Mouse (Mus musculus): ENCODE data around the gene Gsn. TPM values are rescaled to one million over a fixed set of nuclear protein-coding genes. Genes with fewer than 3 reads are reported as not detected.
A peak's percentile ranks its signal among the peaks of the same experiment; 100 is the strongest.

The Gsn gene
- polyA plus RNA-seq, 1 experiment, result 183 TPM

- no peak overlapping the region for H3K27ac ChIP-seq (ENCODE audit: insufficient read depth, low read length)
- peak; percentile 50 to 77 for DNase-seq (ENCODE audit: low read depth in 1 of 2, low spot score in 2 of 2)
- H3K27me3 ChIP-seq (ENCODE audit: control insufficient read depth, insufficient read depth, low read length), result no peaks in the 10 kb centered on the region
- no peak for TF ChIP-seq POLR2A (IDR thresholded peaks at IDR 0.05; ENCODE audit: low read depth, low read length)
- TF ChIP-seq CTCF (IDR thresholded peaks at IDR 0.05; ENCODE audit: extremely low read depth, insufficient read depth, insufficient read length, insufficient replicate concordance), result peak; percentile 98; the same call in 1 of the 2 replicates
- H3K4me3 ChIP-seq (ENCODE audit: extremely low read depth, insufficient read depth, insufficient read length), result no peak overlapping the region
- H3K36me3 ChIP-seq (ENCODE audit: control insufficient read depth, insufficient read depth, low read length), result peaks cover 6% of the 10 kb centered on the region
- 31% methylated on average over 15 of the region's 15 CpGs for WGBS
- no peaks in the 10 kb centered on the region for H3K4me1 ChIP-seq (ENCODE audit: control insufficient read depth, insufficient read depth, insufficient read length)
Observed at GRCm38 (mm10) chr2:35297703-35298332, 41.6 kb downstream of the Gsn start.

- no peaks in the 10 kb centered on the region for H3K27me3 ChIP-seq (ENCODE audit: control insufficient read depth, insufficient read depth, low read length)
- no peak overlapping the region for H3K4me3 ChIP-seq (ENCODE audit: extremely low read depth, insufficient read depth, insufficient read length)
- H3K4me1 ChIP-seq (ENCODE audit: control insufficient read depth, insufficient read depth, insufficient read length), result no peaks in the 10 kb centered on the region
- WGBS, result 67% methylated on average over 2 of the region's 2 CpGs
- H3K36me3 ChIP-seq (ENCODE audit: control insufficient read depth, insufficient read depth, low read length), result peaks cover 11% of the 10 kb centered on the region
- no peak for TF ChIP-seq POLR2A (IDR thresholded peaks at IDR 0.05; ENCODE audit: low read depth, low read length)
- DNase-seq (ENCODE audit: low read depth in 1 of 2, low spot score in 2 of 2), result no peak
- H3K27ac ChIP-seq (ENCODE audit: insufficient read depth, low read length), result no peak overlapping the region
Observed at GRCm38 (mm10) chr2:35299437-35299836, 43.3 kb downstream of the Gsn start.

- WGBS, result 88% methylated on average over 13 of the region's 13 CpGs
- DNase-seq (ENCODE audit: low read depth in 1 of 2, low spot score in 2 of 2), result no peak
- no peaks in the 10 kb centered on the region for H3K4me1 ChIP-seq (ENCODE audit: control insufficient read depth, insufficient read depth, insufficient read length)
- peak overlapping the region; percentile 13; the same call in 1 of the 2 replicates for H3K27ac ChIP-seq (ENCODE audit: insufficient read depth, low read length)
- H3K27me3 ChIP-seq (ENCODE audit: control insufficient read depth, insufficient read depth, low read length), result no peaks in the 10 kb centered on the region
- TF ChIP-seq POLR2A (IDR thresholded peaks at IDR 0.05; ENCODE audit: low read depth, low read length) (no peak), CTCF (IDR thresholded peaks at IDR 0.05; ENCODE audit: extremely low read depth, insufficient read depth, insufficient read length, insufficient replicate concordance) (no peak)
- H3K4me3 ChIP-seq (ENCODE audit: extremely low read depth, insufficient read depth, insufficient read length), result no peak overlapping the region
- peaks cover 9% of the 10 kb centered on the region for H3K36me3 ChIP-seq (ENCODE audit: control insufficient read depth, insufficient read depth, low read length)
Observed at GRCm38 (mm10) chr2:35302049-35302885, 46.1 kb downstream of the Gsn start.

GRCm38 (mm10) chr2:35308166-35308565, 52.0 kb downstream of the Gsn start:
- Histone ChIP-seq H3K4me3 (ENCODE audit: extremely low read depth, insufficient read depth, insufficient read length) (no peak overlapping the region), H3K27me3 (ENCODE audit: control insufficient read depth, insufficient read depth, low read length) (no peaks in the 10 kb centered on the region), H3K4me1 (ENCODE audit: control insufficient read depth, insufficient read depth, insufficient read length) (no peaks in the 10 kb centered on the region), H3K36me3 (ENCODE audit: control insufficient read depth, insufficient read depth, low read length) (peaks cover 8% of the 10 kb centered on the region), H3K27ac (ENCODE audit: insufficient read depth, low read length) (no peak overlapping the region)
- 48% methylated on average over 1 of the region's 1 CpGs for WGBS
- TF ChIP-seq POLR2A (IDR thresholded peaks at IDR 0.05; ENCODE audit: low read depth, low read length) (no peak), CTCF (IDR thresholded peaks at IDR 0.05; ENCODE audit: extremely low read depth, insufficient read depth, insufficient read length, insufficient replicate concordance) (no peak)
- no peak for DNase-seq (ENCODE audit: low read depth in 1 of 2, low spot score in 2 of 2)

- Histone ChIP-seq H3K36me3 (ENCODE audit: control insufficient read depth, insufficient read depth, low read length) (peaks cover 2% of the 10 kb centered on the region; the same call in 1 of the 2 replicates), H3K4me3 (ENCODE audit: extremely low read depth, insufficient read depth, insufficient read length) (no peak overlapping the region), H3K4me1 (ENCODE audit: control insufficient read depth, insufficient read depth, insufficient read length) (no peaks in the 10 kb centered on the region), H3K27me3 (ENCODE audit: control insufficient read depth, insufficient read depth, low read length) (no peaks in the 10 kb centered on the region), H3K27ac (ENCODE audit: insufficient read depth, low read length) (no peak overlapping the region)
- DNase-seq (ENCODE audit: low read depth in 1 of 2, low spot score in 2 of 2), result no peak
- WGBS, result 85% methylated on average over 4 of the region's 4 CpGs
- no peak for TF ChIP-seq POLR2A (IDR thresholded peaks at IDR 0.05; ENCODE audit: low read depth, low read length)
- TF ChIP-seq CTCF (IDR thresholded peaks at IDR 0.05; ENCODE audit: extremely low read depth, insufficient read depth, insufficient read length, insufficient replicate concordance), result no peak
Observed at GRCm38 (mm10) chr2:35309906-35310493, 53.8 kb downstream of the Gsn start.

- Histone ChIP-seq H3K36me3 (ENCODE audit: control insufficient read depth, insufficient read depth, low read length) (0 out of 2 replicates have a peak, but pooled peaks cover 1% of the 10 kb centered on the region), H3K4me1 (ENCODE audit: control insufficient read depth, insufficient read depth, insufficient read length) (no peaks in the 10 kb centered on the region), H3K4me3 (ENCODE audit: extremely low read depth, insufficient read depth, insufficient read length) (no peak overlapping the region), H3K27me3 (ENCODE audit: control insufficient read depth, insufficient read depth, low read length) (no peaks in the 10 kb centered on the region), H3K27ac (ENCODE audit: insufficient read depth, low read length) (no peak overlapping the region)
- no peak for TF ChIP-seq POLR2A (IDR thresholded peaks at IDR 0.05; ENCODE audit: low read depth, low read length)
- no peak for TF ChIP-seq CTCF (IDR thresholded peaks at IDR 0.05; ENCODE audit: extremely low read depth, insufficient read depth, insufficient read length, insufficient replicate concordance)
- no peak for DNase-seq (ENCODE audit: low read depth in 1 of 2, low spot score in 2 of 2)
- 75% methylated on average over 3 of the region's 3 CpGs for WGBS
Observed at GRCm38 (mm10) chr2:35314300-35314699, 58.1 kb downstream of the Gsn start.
